Mouse (Mus musculus): ENCODE data around the gene Hmox1. TPM values are rescaled to one million over a fixed set of nuclear protein-coding genes. Genes with fewer than 3 reads are reported as not detected.

Gene Hmox1
- polyA plus RNA-seq, 1 experiment from 2014 or later = 80.3 TPM

DNA sequence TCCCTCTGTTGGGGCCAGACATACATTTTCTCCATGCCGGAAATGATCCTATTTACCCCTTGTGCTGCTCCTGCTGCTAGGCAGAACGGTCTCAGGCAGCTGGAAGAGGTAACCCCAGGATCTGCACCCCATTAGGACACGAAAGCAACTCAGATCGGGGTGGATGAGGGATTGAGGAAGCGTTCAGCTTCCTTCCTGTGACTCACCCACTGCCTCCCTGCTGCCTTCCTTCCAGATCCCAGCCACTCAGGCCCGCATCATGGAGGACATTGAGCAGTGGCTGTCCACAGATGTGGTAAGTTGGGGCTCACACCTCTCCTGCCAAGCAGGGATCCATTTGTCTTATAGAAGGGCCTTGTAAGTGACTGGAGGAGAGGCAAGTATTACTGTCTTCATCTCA lies 26.1 kb upstream of the Hmox1 start:
- H3K27me3 ChIP-seq (replicated peaks; ENCODE audit: control insufficient read depth, insufficient read depth, low read length) = no peaks in the 10 kb centered on the region
- 49% methylated on average over 6 of the region's 6 CpGs for WGBS
- no peaks in the 10 kb centered on the region for H3K4me1 ChIP-seq (replicated peaks; ENCODE audit: control insufficient read depth, insufficient read depth, low read length)

DNA sequence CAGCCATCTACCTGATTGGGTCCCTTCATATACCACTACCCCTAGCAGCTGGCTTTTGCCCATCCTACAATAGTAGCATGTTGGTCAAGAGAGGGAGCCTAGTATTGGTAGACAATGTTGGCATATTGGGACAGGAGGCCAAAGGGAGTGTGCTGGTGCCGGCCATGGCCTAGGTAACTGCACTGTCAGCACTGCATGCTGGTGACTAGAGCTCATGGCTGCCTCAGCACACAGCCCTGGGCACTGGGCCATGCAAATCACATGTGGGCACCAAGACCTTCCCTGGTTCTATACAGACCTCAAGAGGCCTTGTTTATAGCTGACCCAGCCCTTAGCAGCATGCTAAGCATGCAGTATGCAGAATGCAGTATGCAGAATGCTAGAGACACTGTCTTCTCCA lies 23.1 kb upstream of the Hmox1 start:
- no peak for ATAC-seq (replicated peaks; ENCODE audit: low FRiP score)
- Histone ChIP-seq H3K36me3 (ENCODE audit: control insufficient read depth, insufficient read depth, low read length) (no peaks in the 10 kb centered on the region), H3K9ac (ENCODE audit: low read depth, low read length) (no peak overlapping the region), H3K4me1 (replicated peaks; ENCODE audit: control insufficient read depth, insufficient read depth, low read length) (no peaks in the 10 kb centered on the region), H3K27me3 (replicated peaks; ENCODE audit: control insufficient read depth, insufficient read depth, low read length) (no peaks in the 10 kb centered on the region), H3K27ac (ENCODE audit: low read depth, low read length) (no peak overlapping the region), H3K4me2 (no peak overlapping the region), H3K4me3 (ENCODE audit: low read depth, low read length) (no peak overlapping the region), H3K9me3 (ENCODE audit: control insufficient read depth, low read length) (no peaks in the 10 kb centered on the region)
- no peak for DNase-seq (ENCODE audit: low spot score)
- WGBS = 89% methylated on average over 1 of the region's 1 CpGs

More for the DNA sequence above, 26.1 kb upstream of the Hmox1 start:
- ATAC-seq (replicated peaks; ENCODE audit: low FRiP score) = no peak
- no peak overlapping the region for H3K27ac ChIP-seq (ENCODE audit: low read depth, low read length)
- DNase-seq (ENCODE audit: low spot score) = no peak
- H3K9ac ChIP-seq (ENCODE audit: low read depth, low read length) = no peak overlapping the region
- no peaks in the 10 kb centered on the region for H3K9me3 ChIP-seq (ENCODE audit: control insufficient read depth, low read length)
- H3K36me3 ChIP-seq (ENCODE audit: control insufficient read depth, insufficient read depth, low read length) = no peaks in the 10 kb centered on the region; the same call in 1 of the 2 replicates
- no peak overlapping the region for H3K4me3 ChIP-seq (ENCODE audit: low read depth, low read length)
- no peak overlapping the region for H3K4me2 ChIP-seq

DNA sequence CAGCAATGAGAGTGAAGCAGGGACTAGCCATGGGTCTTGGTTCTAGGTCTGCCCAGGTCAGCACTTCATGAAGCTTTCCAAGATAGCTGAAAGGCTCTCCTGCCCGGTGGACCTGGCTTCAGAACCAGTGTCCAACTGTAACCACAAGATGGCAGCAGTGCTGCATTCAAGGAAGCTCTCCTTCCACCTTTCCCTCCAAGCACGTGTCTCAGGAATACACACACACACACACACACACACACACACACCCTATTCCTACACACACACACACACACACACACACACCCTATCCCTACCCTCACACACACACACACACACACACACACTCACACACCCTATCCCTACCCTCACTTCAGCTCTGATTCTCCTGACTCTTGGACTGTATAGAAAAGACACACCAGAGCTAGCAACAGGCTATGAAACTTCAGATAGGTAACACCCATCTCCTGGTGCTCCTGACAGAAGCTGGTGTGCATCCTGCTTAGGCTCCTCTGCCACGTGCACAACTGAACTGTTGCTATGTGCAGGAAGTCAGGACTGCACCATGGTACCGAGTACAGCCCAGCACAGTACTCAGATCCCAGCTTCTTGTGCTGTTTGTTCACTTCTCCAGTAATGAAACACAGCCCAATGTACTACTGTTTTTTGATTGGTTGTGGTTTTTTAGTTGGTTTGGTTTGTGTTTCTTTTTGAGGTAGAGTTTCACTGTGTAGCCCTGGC lies 21.6 kb upstream of the Hmox1 start:
- Histone ChIP-seq H3K4me2 (no peak overlapping the region), H3K4me1 (replicated peaks; ENCODE audit: control insufficient read depth, insufficient read depth, low read length) (no peaks in the 10 kb centered on the region), H3K4me3 (ENCODE audit: low read depth, low read length) (no peak overlapping the region), H3K36me3 (ENCODE audit: control insufficient read depth, insufficient read depth, low read length) (no peaks in the 10 kb centered on the region), H3K9me3 (ENCODE audit: control insufficient read depth, low read length) (no peaks in the 10 kb centered on the region), H3K27ac (ENCODE audit: low read depth, low read length) (no peak overlapping the region), H3K9ac (ENCODE audit: low read depth, low read length) (no peak overlapping the region), H3K27me3 (replicated peaks; ENCODE audit: control insufficient read depth, insufficient read depth, low read length) (no peaks in the 10 kb centered on the region)
- 27% methylated on average over 4 of the region's 4 CpGs for WGBS
- ATAC-seq (replicated peaks; ENCODE audit: low FRiP score) = peak; percentile 76
- DNase-seq (ENCODE audit: low spot score) = peak; percentile 68

DNA sequence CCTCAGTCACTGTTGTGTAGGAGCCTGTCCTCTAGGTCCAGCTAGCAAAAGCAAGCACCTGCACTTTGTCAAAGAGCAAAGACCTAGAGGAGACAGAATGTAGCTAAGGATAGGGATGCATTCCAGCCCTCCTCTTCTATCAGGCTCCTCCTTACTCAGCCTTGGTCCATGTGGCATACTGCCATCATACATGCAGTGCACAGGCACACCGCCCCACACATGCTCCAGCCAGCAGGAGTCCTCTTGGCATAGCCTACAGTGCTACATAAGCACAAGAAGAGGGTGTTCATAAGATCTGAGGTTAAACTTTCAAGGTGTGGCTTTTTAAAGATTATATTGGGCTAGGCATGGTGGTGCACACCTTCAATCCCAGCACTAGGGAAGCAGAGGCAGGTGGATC lies 18.5 kb upstream of the Hmox1 start:
- H3K9ac ChIP-seq (ENCODE audit: low read depth, low read length) = no peak overlapping the region
- H3K4me1 ChIP-seq (replicated peaks; ENCODE audit: control insufficient read depth, insufficient read depth, low read length) = no peaks in the 10 kb centered on the region
- no peaks in the 10 kb centered on the region for H3K9me3 ChIP-seq (ENCODE audit: control insufficient read depth, low read length)
- H3K4me2 ChIP-seq = no peak overlapping the region
- ATAC-seq (replicated peaks; ENCODE audit: low FRiP score) (no peak), DNase-seq (ENCODE audit: low spot score) (no peak)
- no peaks in the 10 kb centered on the region for H3K36me3 ChIP-seq (ENCODE audit: control insufficient read depth, insufficient read depth, low read length)
- H3K4me3 ChIP-seq (ENCODE audit: low read depth, low read length) = no peak overlapping the region
- WGBS = 100% methylated on average over 1 of the region's 1 CpGs
- H3K27ac ChIP-seq (ENCODE audit: low read depth, low read length) = no peak overlapping the region
- no peaks in the 10 kb centered on the region for H3K27me3 ChIP-seq (replicated peaks; ENCODE audit: control insufficient read depth, insufficient read depth, low read length)

DNA sequence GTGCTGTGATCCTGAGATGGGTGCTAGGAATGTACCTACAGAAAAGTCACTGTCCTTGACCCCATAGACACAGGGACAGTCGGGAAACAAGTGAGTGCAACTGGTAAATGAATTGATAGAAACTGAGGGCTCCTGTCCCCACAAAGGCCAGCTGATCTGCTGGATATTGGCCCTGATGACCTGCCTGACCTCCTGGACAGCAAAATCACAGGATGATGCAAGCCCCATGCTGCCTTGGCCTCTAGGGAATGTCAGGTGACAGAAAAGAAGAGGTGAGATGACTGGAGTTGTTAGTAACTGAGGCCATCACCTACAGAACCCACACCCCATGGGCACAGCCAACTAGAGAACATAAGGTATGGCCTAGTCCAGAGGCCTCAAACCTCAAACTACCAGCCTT lies 15.2 kb upstream of the Hmox1 start:
- no peak overlapping the region for H3K27ac ChIP-seq (ENCODE audit: low read depth, low read length)
- ATAC-seq (replicated peaks; ENCODE audit: low FRiP score) = no peak
- 0 out of 2 replicates have a peak, but pooled peaks cover 2% of the 10 kb centered on the region for H3K4me1 ChIP-seq (replicated peaks; ENCODE audit: control insufficient read depth, insufficient read depth, low read length)

DNA sequence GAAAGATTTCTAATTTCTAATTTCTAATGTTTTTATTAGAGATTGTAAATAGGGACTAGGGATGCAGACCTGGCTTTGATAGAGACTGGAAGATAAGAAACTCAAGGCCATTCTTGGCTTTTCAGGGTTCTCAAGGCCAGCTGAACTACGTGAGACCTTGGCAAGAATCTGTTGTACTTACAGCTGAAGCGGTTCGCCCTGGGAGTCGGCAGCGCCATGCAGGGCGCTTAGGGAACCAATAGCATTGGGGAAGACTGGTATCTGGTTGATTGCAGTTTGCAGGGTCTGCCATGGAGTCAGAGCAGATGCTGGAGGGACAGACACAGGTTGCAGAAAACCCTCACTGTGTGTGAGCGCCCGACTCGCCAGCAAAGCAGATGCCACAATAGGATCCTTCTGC lies 14.6 kb upstream of the Hmox1 start:
- Histone ChIP-seq H3K4me3 (ENCODE audit: low read depth, low read length) (no peak overlapping the region), H3K9ac (ENCODE audit: low read depth, low read length) (no peak overlapping the region), H3K4me1 (replicated peaks; ENCODE audit: control insufficient read depth, insufficient read depth, low read length) (0 out of 2 replicates have a peak, but pooled peaks cover 5% of the 10 kb centered on the region), H3K27me3 (replicated peaks; ENCODE audit: control insufficient read depth, insufficient read depth, low read length) (no peaks in the 10 kb centered on the region), H3K27ac (ENCODE audit: low read depth, low read length) (no peak overlapping the region), H3K9me3 (ENCODE audit: control insufficient read depth, low read length) (no peaks in the 10 kb centered on the region), H3K36me3 (ENCODE audit: control insufficient read depth, insufficient read depth, low read length) (no peaks in the 10 kb centered on the region), H3K4me2 (no peak overlapping the region)
- 96% methylated on average over 9 of the region's 9 CpGs for WGBS
- DNase-seq (ENCODE audit: low spot score) = no peak
- no peak for ATAC-seq (replicated peaks; ENCODE audit: low FRiP score)

More for the DNA sequence above, 15.2 kb upstream of the Hmox1 start:
- DNase-seq (ENCODE audit: low spot score) = no peak
- WGBS = 68% methylated on average over 1 of the region's 1 CpGs
- no peaks in the 10 kb centered on the region for H3K36me3 ChIP-seq (ENCODE audit: control insufficient read depth, insufficient read depth, low read length)
- H3K4me2 ChIP-seq = no peak overlapping the region
- no peaks in the 10 kb centered on the region for H3K9me3 ChIP-seq (ENCODE audit: control insufficient read depth, low read length)
- no peak overlapping the region for H3K4me3 ChIP-seq (ENCODE audit: low read depth, low read length)
- H3K27me3 ChIP-seq (replicated peaks; ENCODE audit: control insufficient read depth, insufficient read depth, low read length) = no peaks in the 10 kb centered on the region
- H3K9ac ChIP-seq (ENCODE audit: low read depth, low read length) = no peak overlapping the region

DNA sequence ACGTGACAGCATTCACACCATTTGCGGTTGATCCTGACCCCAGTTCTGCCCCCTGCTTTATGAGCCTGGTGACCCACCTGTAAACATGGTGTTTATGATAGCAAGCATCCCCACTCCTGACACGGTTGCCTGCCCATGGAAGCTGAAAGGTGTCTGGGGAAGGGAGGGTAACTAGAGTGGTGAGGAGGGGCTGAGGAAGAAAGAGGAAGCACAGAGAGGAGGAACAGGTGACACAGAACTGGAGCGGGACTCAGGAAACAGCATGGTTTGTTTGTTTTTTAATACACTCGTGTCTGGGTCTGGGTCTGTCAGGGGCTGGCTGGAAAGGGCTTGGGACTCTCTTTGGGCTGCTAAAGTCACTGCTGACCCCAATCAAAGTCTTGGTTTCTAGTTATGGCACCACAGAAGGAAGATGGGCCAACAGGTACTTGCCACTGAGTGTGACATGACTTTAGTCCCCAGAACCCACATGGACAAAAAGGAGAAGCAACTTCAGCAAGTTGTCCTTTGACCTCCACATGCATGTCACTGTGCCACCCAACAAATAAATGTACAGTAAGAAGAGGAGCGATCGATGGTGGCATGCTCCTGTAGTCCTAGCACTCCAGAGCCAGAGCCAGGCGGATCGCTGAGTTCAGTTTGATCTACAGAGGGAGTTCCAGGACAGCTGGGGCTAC lies 11.9 kb upstream of the Hmox1 start:
- H3K4me1 ChIP-seq (replicated peaks; ENCODE audit: control insufficient read depth, insufficient read depth, low read length) = 0 out of 2 replicates have a peak, but pooled peaks cover 13% of the 10 kb centered on the region
- ATAC-seq (replicated peaks; ENCODE audit: low FRiP score) (no peak), DNase-seq (ENCODE audit: low spot score) (no peak)
- WGBS = 67% methylated on average over 9 of the region's 9 CpGs
- H3K36me3 ChIP-seq (ENCODE audit: control insufficient read depth, insufficient read depth, low read length) = no peaks in the 10 kb centered on the region
- H3K9me3 ChIP-seq (ENCODE audit: control insufficient read depth, low read length) = no peaks in the 10 kb centered on the region
- no peak overlapping the region for H3K4me2 ChIP-seq
- no peaks in the 10 kb centered on the region for H3K27me3 ChIP-seq (replicated peaks; ENCODE audit: control insufficient read depth, insufficient read depth, low read length)
- H3K27ac ChIP-seq (ENCODE audit: low read depth, low read length) = no peak overlapping the region
- no peak overlapping the region for H3K9ac ChIP-seq (ENCODE audit: low read depth, low read length)
- H3K4me3 ChIP-seq (ENCODE audit: low read depth, low read length) = no peak overlapping the region

DNA sequence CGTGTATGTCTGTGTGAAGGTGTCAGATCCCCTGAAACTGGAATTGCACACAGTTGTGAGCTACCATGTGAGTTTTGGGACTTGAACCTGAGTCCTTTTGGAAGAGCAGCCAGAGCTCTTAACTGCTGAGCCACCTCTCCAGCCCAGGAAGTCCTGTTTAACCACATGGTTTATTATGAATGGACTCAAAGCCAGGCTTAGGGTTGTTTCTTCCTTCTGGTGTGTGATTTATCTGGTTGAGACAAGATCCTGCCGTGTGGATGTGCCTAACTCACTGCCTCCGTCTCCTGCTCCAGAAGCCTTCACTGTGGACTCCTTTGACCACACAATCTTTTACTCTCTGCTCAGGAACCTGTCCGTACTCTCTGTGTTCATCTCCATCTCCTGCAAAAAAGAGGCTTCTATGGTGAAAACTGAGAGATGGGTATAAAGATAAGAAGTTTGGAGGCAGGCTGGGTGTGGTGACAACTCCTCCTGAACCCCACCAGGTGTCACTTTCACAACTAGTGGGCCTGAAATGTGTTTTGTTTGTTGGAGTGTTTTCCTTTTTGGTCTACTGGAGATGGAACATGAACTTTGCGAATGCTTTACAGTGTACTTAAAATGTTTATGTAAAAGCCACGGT lies 11.1 kb upstream of the Hmox1 start:
- ATAC-seq (replicated peaks; ENCODE audit: low FRiP score) = no peak
- no peaks in the 10 kb centered on the region for H3K9me3 ChIP-seq (ENCODE audit: control insufficient read depth, low read length)
- H3K9ac ChIP-seq (ENCODE audit: low read depth, low read length) = no peak overlapping the region
- no peaks in the 10 kb centered on the region for H3K27me3 ChIP-seq (replicated peaks; ENCODE audit: control insufficient read depth, insufficient read depth, low read length)
- H3K4me2 ChIP-seq = no peak overlapping the region
- 0 out of 2 replicates have a peak, but pooled peaks cover 14% of the 10 kb centered on the region for H3K4me1 ChIP-seq (replicated peaks; ENCODE audit: control insufficient read depth, insufficient read depth, low read length)
- H3K4me3 ChIP-seq (ENCODE audit: low read depth, low read length) = no peak overlapping the region
- WGBS = 62% methylated on average over 6 of the region's 6 CpGs
- no peak for DNase-seq (ENCODE audit: low spot score)
- peak overlapping the region; percentile 24; the same call in 1 of the 2 replicates for H3K27ac ChIP-seq (ENCODE audit: low read depth, low read length)
- H3K36me3 ChIP-seq (ENCODE audit: control insufficient read depth, insufficient read depth, low read length) = no peaks in the 10 kb centered on the region

All from liver, embryonic 11.5 days (tissue).